Mouse (Mus musculus) heart, postnatal 25 days (tissue): ENCODE measurements around the gene H2al2c. TPM values are rescaled to one million over a fixed set of nuclear protein-coding genes. Genes with fewer than 3 reads are reported as not detected.
"Not testable (repeated sequence)": the region's sequence is repeated elsewhere in the genome, so short reads cannot be mapped to it uniquely, and the experiment has no call there.

ENCODE experiments used
- DNase-seq: peaks from one replicate; pipeline ENCODE4 v3.0.0; 2022; ENCODE audit warnings: low spot score
- intact Hi-C: fragments of 180-260 bp; cut with DNase I; formaldehyde crosslinking; loops from one replicate; pipeline ENCODE4 v1.15.1; 2025
- total RNA-seq, 2 experiments: library from RNA; stranded (reverse); gene quantifications; 2 replicates each; pipeline ENCODE4 v1.2.3; 2021

The H2al2c gene
- not detected for total RNA-seq

- intact Hi-C loops, DNase-seq: not testable (repeated sequence)
These were observed at the start of gene H2al2c for GRCm38 (mm10) chrY:2598799-2599198. Gene H2al2c (plus strand): TSS chrY:2599099.

Other genes starting within 250 kb of the H2al2c start
- not detected for gene Sry, start 64.6 kb downstream of the H2al2c start, total RNA-seq
- gene H2al2b, start 121.6 kb downstream of the H2al2c start, total RNA-seq: not detected
- not detected for gene Gm4064, start 197.1 kb downstream of the H2al2c start, total RNA-seq
- not detected for gene Rbmy, start 231.6 kb downstream of the H2al2c start, total RNA-seq
- gene Gm10256, start 231.6 kb downstream of the H2al2c start, total RNA-seq: not detected